Mouse (Mus musculus) brain, embryonic 14.5 days (tissue): Measurements from ENCODE around the gene Mbd5. TPM values are rescaled to one million over a fixed set of nuclear protein-coding genes. Genes with fewer than 3 reads are reported as not detected.

Experiments
- DNase-seq: peaks from one replicate; pipeline ENCODE4 v3.0.0-alpha.2; 2011; ENCODE audit warnings: low read depth
- CTCF ChIP-seq: fragments of 200-500 bp; IDR thresholded peaks from 2 replicates; pipeline ENCODE4 v1.5.1; 2012; ENCODE audit warnings: inconsistent platforms, mild to moderate bottlenecking, moderate library complexity, borderline replicate concordance; ENCODE audit not compliant: insufficient read depth, insufficient read length; ENCODE audit errors: extremely low read depth
- POLR2A ChIP-seq: fragments of 200-500 bp; IDR thresholded peaks from 2 replicates; pipeline ENCODE4 v1.6.1; 2012; ENCODE audit warnings: mild to moderate bottlenecking, inconsistent platforms, borderline replicate concordance; ENCODE audit not compliant: poor library complexity, insufficient read depth, insufficient read length, severe bottlenecking; ENCODE audit errors: extremely low read depth
- polyA plus RNA-seq: library from polyadenylated mRNA; depleted of rRNA; stranded (reverse); fragments of >200 nt; gene quantifications from 2 replicates; pipeline ENCODE4 v1.2.3, GENCODE M21; 2012; rRNA removed

The Mbd5 gene
- polyA plus RNA-seq, 1 experiment = 24.5 TPM

DNA sequence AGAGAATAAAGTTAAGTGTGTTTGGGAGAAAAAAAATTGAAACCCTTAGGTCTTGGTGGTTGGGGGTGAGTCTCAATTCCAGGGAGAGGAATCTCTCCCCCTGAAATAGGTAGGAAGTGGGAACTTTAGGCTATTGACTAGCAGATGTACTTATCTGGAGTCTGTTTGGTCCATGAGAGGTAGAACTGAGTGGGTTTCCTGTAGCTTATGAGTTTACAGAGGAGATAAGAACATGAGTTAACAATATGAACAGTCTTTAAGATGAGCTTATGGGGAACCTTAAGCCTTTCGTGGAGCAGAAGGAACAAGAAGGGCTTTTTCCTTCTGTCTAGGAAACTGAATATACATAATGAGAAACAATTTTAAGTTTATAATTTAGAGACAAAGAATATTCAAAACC, 404.8 kb downstream of the Mbd5 start:
- TF ChIP-seq POLR2A (no peak), CTCF (no peak)
- DNase-seq = no peak

DNA sequence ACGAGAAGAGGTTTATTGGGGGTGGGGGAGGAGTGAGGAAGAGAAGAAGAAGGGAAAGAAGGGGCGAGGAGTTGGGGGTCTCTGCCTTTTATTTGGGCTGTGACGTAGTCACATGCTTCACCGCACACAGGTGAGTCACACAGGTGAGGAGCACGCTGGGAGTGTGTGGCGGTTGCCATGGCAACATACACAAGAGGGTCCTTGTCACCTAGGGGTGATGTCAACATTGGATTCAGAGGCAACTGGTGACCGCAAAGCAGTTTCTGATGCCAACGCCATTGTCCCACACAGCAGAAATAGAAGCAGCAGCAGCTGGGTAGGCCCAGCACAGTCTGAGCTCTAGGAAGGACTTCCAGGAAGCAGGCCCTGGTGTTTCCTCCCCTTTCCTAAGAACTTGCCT, 406.6 kb downstream of the Mbd5 start:
- TF ChIP-seq CTCF = no peak
- no peak for TF ChIP-seq POLR2A
- no peak for DNase-seq

DNA sequence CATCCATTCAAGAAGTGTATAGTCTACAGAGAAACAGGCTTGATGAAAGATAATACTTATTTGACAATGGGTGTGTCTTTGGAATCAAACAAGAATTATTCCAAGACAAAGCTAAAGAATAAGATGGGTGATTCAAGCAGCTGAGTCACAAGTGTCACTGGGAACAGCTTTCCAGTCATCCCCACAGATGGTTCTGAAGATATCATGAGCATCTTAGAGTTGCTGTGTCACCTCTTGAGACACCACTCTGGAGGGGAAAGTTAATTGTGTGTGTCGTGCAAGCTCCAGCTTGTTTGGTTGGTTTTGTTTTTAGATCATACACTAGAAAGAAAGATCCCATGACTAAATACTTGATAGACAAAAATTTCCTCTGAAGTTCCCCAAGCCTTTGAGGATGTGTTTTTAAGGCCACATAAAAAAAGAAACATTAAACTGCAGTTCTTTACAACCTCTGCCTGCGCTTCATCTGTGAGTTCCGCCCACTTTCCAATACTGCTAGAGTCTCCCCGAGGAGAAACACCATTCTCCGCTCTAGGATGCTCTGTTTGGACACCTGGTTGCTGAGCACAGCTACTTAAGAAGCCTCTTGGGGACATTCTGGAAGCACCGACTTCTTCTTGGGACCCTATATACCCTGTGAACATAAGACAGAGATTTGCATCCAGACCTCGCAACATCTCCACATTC, 409.0 kb downstream of the Mbd5 start:
- DNase-seq = no peak
- TF ChIP-seq POLR2A = no peak

DNA sequence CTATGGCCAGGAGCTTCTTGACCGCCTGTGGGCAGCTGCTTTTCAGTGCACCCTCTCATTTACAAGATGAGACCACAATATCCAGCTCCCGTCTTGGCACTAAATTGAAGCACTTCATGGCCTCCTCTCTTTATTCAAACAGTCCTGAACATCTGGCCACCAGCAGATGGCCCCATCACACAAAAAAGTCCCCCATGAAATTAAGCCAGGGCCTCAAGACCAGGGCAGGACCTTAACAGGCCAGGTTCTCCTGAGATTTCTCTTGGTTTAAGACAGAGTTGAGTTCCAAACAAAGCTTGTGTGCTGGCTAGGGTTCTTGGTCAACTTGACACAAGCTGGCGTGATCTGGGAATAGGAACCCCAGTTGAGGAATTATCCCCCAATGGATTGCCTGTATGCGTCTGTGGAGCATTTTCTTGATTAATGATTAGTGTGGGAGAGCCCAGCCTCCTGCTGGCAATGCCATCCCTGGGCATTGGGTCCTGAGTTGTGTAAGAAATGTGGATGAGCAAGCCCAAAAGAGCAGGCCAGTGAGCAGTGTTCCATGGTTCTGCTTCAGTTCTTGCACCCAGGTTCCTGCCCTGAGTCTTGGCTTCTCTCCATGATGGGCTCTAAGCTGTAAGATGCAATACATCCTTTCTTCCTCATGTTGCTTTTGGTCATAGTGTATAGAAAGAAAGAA, 409.7 kb downstream of the Mbd5 start:
- TF ChIP-seq CTCF = peak; percentile 52; the same call in 1 of the 2 replicates
- TF ChIP-seq POLR2A = no peak
- DNase-seq = peak; percentile 52

DNA sequence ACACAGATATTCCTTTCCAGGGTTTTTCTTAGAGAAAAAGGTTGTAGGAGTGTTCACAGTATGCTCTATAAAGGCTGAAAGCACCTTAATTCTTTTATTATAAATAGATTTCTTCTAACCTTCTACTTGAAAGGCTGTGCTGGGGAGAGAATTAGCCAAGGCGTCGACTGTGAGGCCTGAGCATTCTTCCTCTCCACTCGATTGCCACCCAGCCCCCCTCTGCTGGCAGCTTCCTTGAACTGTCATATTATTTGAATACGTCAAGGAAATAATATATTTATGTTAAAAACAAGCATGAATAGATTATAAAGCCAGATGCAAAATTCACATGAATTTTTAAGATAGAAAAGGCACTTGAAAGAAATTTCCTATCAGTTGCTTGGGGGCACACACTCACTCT, 410.4 kb downstream of the Mbd5 start:
- TF ChIP-seq CTCF (no peak), POLR2A (no peak)
- no peak for DNase-seq

DNA sequence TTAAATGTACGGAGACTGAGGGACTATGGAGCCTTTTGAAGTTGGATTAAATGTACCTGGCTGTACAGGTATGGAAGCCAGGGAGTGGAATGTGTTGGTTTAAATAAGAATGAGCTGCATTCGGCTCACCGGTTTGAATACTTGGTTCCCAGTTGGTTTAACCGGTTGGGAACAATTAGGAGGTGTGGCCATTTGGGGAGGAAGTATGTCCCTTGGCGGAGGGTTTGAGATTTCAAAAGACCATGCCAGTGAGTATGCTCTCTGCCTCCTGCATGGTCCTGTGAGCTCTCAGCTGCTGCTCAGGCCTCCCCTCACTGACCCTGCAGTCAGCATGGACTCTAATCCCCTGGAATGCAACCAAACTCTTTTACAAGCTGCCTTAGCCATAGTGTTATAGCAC, 415.2 kb downstream of the Mbd5 start:
- TF ChIP-seq CTCF (no peak), POLR2A (no peak)
- DNase-seq = no peak

DNA sequence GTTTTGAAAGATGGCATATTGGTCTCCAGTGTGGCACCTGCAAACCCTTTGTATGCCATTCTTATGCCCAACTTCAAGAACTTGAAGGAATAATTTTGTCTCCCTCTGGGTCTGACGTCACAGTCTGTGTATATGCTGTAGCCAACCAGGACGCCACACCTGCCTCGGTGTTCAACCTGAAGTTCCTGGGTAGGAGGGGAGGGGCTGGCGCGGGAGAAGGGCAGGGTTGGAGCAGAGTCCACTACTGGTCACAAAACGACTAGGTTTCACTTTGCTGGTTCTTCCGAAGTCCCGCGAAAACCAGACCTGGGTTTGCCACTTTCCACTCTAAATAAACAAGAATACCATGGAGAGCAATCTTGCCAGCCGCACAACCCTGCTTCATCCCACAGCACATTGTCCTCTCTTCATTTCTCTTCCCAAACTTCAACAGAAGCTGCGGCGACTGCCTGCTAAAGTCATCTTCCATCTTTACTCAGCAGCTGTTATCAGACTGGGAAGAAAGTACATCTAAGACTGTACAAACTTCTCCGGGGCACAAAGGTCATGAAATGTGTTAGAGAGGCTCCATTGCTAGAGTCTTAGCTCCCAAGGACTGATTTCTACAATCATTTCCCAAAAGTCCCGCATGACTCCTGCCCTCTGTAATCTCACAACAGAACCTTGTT, 417.7 kb downstream of the Mbd5 start:
- TF ChIP-seq POLR2A = no peak
- TF ChIP-seq CTCF = no peak
- no peak for DNase-seq

DNA sequence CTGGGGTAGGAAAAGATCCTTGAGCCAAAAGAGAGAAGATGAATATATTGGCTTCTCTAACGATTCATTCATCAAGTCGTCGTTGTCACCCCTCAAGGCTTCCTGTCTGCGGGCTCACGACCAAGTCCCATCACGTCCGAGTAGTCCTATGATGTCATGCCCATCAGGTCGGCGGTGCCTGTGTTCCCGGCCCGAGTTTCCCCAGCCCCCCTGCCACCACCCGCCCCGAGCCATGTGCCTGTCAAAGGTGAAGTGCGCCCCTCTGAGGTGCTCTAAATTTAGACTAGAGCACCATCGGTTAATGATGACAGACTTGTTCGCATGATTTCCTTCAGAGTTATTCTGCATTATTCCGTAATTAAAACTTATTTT, 418.2 kb downstream of the Mbd5 start:
- TF ChIP-seq CTCF = no peak
- TF ChIP-seq POLR2A = no peak
- no peak for DNase-seq

DNA sequence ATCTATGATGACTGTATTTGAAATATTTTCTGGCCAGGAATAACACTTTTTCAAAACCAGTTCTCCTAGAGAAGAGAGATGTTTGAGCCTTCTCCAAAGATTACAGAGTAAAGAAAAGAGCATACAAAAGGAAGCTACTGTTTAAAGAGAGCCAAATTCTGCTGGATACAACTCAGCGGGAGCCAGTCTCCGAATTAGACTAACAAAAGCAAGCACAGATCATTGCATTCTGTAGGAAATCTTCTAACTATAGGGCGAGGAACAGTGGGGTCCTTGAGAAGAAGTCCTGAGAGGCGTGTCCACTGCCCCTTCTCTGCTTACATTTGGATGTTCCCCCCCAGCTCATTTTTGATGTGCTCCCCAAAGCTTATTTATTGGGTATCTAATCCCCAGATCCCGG, 422.3 kb downstream of the Mbd5 start:
- no peak for TF ChIP-seq CTCF
- no peak for TF ChIP-seq POLR2A
- no peak for DNase-seq

DNA sequence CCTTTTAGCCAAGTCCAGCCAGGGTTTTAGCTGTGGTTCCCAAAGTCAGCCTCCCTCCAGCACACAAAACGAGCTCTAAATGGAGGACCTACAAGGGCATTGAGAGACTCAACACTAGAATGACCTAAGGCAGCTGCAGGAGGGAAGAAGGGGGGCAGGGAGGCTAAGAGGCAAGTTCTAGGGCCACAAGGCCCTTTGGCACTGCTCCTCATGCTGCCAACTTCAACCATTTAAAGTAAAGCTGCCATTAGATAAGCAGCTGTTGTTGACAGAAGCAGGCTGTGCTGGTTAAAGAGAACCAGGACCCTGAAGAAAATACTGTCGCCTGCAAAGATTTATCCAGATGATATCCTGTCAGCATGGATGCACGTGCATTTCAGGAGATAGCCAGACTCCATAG, 423.3 kb downstream of the Mbd5 start:
- TF ChIP-seq POLR2A = no peak
- DNase-seq = no peak

Other genes with a start within 250 kb of the Mbd5 start
- gene Acvr2a, start 135.4 kb upstream of the Mbd5 start, polyA plus RNA-seq = 36.1 and 46.1 TPM in 2 replicates
- gene Orc4, start 769 bp downstream of the Mbd5 start, polyA plus RNA-seq = 75.7 and 97.7 TPM in 2 replicates